Comparison of ENCODE assay signal across 12 mouse cellular contexts in the genomic region with DNA sequence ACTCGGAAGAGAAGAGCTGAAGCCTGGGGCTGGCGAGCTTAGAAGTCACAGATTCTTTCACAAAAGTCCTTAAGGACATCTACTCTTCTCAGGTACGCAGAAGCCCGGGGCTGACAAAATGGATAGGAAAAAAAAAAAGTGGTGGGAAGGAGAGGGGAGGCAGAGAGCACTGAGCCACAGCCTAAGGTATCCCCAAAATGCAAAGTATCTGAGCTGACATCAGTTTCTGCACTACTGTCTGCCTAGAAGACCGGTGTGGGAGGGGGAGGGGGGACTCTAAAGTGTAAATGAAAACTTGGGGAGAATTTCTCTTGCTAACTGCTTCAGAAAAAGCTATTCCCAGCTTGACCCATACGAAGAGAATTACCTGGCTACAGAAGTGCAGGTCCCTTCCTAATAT. TPM values are rescaled to one million over a fixed set of nuclear protein-coding genes. Genes with fewer than 3 reads are reported as not detected.
DNase-seq lines count a peak whose midpoint lies in the region; ATAC-seq and TF ChIP-seq lines count a peak whose summit lies in the region.
"Had no signal": no experiment of that assay in that cellular context is flagged by ENCODE, and none has a peak within 500 bp of the region (broad histone marks: within the 10 kb centered on the region; RNA-seq: fewer than 3 reads in every experiment).

No protein-coding gene starts in this region.

- no peak for TF ChIP-seq CTCF in hindbrain, postnatal 0 days (IDR thresholded peaks at IDR 0.05; ENCODE audit: low read depth)

- H3K9me3 ChIP-seq in kidney, embryonic 14.5 days (ENCODE audit: control insufficient read depth, low read length), result no peaks in the 10 kb centered on the region
- H3K9me3 ChIP-seq in embryonic facial prominence, embryonic 14.5 days (ENCODE audit: control insufficient read depth, low read length), result no peaks in the 10 kb centered on the region
- H3K9me3 ChIP-seq in hindbrain, postnatal 0 days (ENCODE audit: low read length), result no peaks in the 10 kb centered on the region
- H3K9me3 ChIP-seq in midbrain, embryonic 12.5 days, result no peaks in the 10 kb centered on the region
- H3K9me3 ChIP-seq: heart, embryonic 15.5 days had no signal

- no peak for DNase-seq in kidney, adult 18-20 months
- DNase-seq in embryonic facial prominence, embryonic 14.5 days (ENCODE audit: low spot score), result no peak
- no peak for DNase-seq in hindbrain, postnatal 0 days (ENCODE audit: low spot score)
- no peak for DNase-seq in thymus, postnatal 25 days
- no peak for DNase-seq in layer of hippocampus, postnatal 36 days
- DNase-seq: adrenal gland, postnatal 10 days; cerebellum, adult 11 months; kidney, adult 2 months had no signal

- peak overlapping the region; percentile 97; the same call in 1 of the 2 replicates for H3K9ac ChIP-seq in kidney, embryonic 14.5 days (ENCODE audit: low read depth, low read length)
- H3K9ac ChIP-seq in embryonic facial prominence, embryonic 14.5 days (ENCODE audit: low read depth, low read length), result 0 out of 2 replicates have a peak overlapping the region, but pooled peaks have one; percentile 15
- H3K9ac ChIP-seq in hindbrain, postnatal 0 days (replicated peaks; ENCODE audit: low read length), result no peak overlapping the region
- no peak overlapping the region for H3K9ac ChIP-seq in midbrain, embryonic 12.5 days (replicated peaks)
- H3K9ac ChIP-seq: heart, embryonic 15.5 days had no signal

- peaks cover 31% of the 10 kb centered on the region for H3K4me1 ChIP-seq in kidney, embryonic 14.5 days (ENCODE audit: control insufficient read depth, insufficient read depth, low read length)
- peaks cover 14% of the 10 kb centered on the region for H3K4me1 ChIP-seq in embryonic facial prominence, embryonic 14.5 days (ENCODE audit: control insufficient read depth, insufficient read depth, low read length)
- H3K4me1 ChIP-seq in hindbrain, postnatal 0 days (ENCODE audit: insufficient read depth, low read length), result peaks cover 8% of the 10 kb centered on the region; the same call in 1 of the 2 replicates
- peaks cover 34% of the 10 kb centered on the region for H3K4me1 ChIP-seq in midbrain, embryonic 12.5 days

- 64% methylated on average over 6 of the region's 6 CpGs for WGBS in kidney, embryonic 14.5 days
- 75% methylated on average over 6 of the region's 6 CpGs for WGBS in embryonic facial prominence, embryonic 14.5 days
- WGBS in hindbrain, postnatal 0 days, result 78% methylated on average over 6 of the region's 6 CpGs
- WGBS in midbrain, embryonic 12.5 days, result 86% methylated on average over 6 of the region's 6 CpGs

- no peaks in the 10 kb centered on the region for H3K27me3 ChIP-seq in kidney, embryonic 14.5 days (ENCODE audit: control insufficient read depth, insufficient read depth, low read length)
- H3K27me3 ChIP-seq in embryonic facial prominence, embryonic 14.5 days (replicated peaks; ENCODE audit: control insufficient read depth, insufficient read depth, low read length), result no peaks in the 10 kb centered on the region
- H3K27me3 ChIP-seq in hindbrain, postnatal 0 days (ENCODE audit: insufficient read depth, low read length), result no peaks in the 10 kb centered on the region
- H3K27me3 ChIP-seq in midbrain, embryonic 12.5 days, result no peaks in the 10 kb centered on the region
- H3K27me3 ChIP-seq: heart, embryonic 15.5 days had no signal

- H3K4me2 ChIP-seq in kidney, embryonic 14.5 days (replicated peaks; ENCODE audit: low read depth, low read length), result peak overlapping the region; percentile 88
- no peak overlapping the region for H3K4me2 ChIP-seq in embryonic facial prominence, embryonic 14.5 days (ENCODE audit: low read depth, low read length)
- H3K4me2 ChIP-seq in hindbrain, postnatal 0 days (ENCODE audit: low read depth, low read length), result peak overlapping the region; percentile 90
- peak overlapping the region; percentile 79 for H3K4me2 ChIP-seq in midbrain, embryonic 12.5 days (replicated peaks)

- no peak overlapping the region for H3K27ac ChIP-seq in kidney, embryonic 14.5 days (ENCODE audit: low read depth, low read length)
- H3K27ac ChIP-seq in embryonic facial prominence, embryonic 14.5 days (replicated peaks; ENCODE audit: low read depth, low read length), result no peak overlapping the region
- no peak overlapping the region for H3K27ac ChIP-seq in hindbrain, postnatal 0 days
- no peak overlapping the region for H3K27ac ChIP-seq in midbrain, embryonic 12.5 days (replicated peaks)
- H3K27ac ChIP-seq: heart, embryonic 15.5 days had no signal

- H3K4me3 ChIP-seq in kidney, embryonic 14.5 days (ENCODE audit: low read length), result peak overlapping the region; percentile 87
- H3K4me3 ChIP-seq in embryonic facial prominence, embryonic 14.5 days (ENCODE audit: low read depth, low read length), result no peak overlapping the region; the same call in 1 of the 2 replicates
- peak overlapping the region; percentile 86; the same call in 1 of the 2 replicates for H3K4me3 ChIP-seq in hindbrain, postnatal 0 days (ENCODE audit: low read length)
- peak overlapping the region; percentile 97; the same call in 1 of the 2 replicates for H3K4me3 ChIP-seq in midbrain, embryonic 12.5 days

- no peak for ATAC-seq in kidney, embryonic 14.5 days (ENCODE audit: low FRiP score, low TSS enrichment)
- no peak for ATAC-seq in embryonic facial prominence, embryonic 14.5 days (ENCODE audit: low read depth)
- no peak for ATAC-seq in hindbrain, postnatal 0 days
- ATAC-seq in midbrain, embryonic 12.5 days (ENCODE audit: low FRiP score, low read depth), result no peak
- ATAC-seq in erythroblast, adult 5-6 weeks (replicated peaks; ENCODE audit: low FRiP score, poor library complexity, severe bottlenecking), result no peak

- H3K36me3 ChIP-seq in kidney, embryonic 14.5 days (ENCODE audit: control insufficient read depth, insufficient read depth, low read length), result no peaks in the 10 kb centered on the region
- no peaks in the 10 kb centered on the region for H3K36me3 ChIP-seq in embryonic facial prominence, embryonic 14.5 days (ENCODE audit: control insufficient read depth, insufficient read depth, low read length)
- H3K36me3 ChIP-seq in hindbrain, postnatal 0 days (ENCODE audit: insufficient read depth, low read length), result no peaks in the 10 kb centered on the region
- no peaks in the 10 kb centered on the region for H3K36me3 ChIP-seq in midbrain, embryonic 12.5 days
- H3K36me3 ChIP-seq: heart, embryonic 15.5 days had no signal

RNA-seq across cellular contexts. Expression of a gene that starts 48.3 kb away (rescaled TPM):
- 33.4 and 35.1 TPM in 2 replicates for polyA plus RNA-seq in kidney, embryonic 14.5 days (2014; fragmentation: Nextera tagmentation; extraction: Ambion mirVana)
- polyA plus RNA-seq in embryonic facial prominence, embryonic 14.5 days (2014; fragmentation: Nextera tagmentation; extraction: Ambion mirVana), result 32.8 and 37.1 TPM in 2 replicates
- 23.8 and 37.2 TPM in 2 replicates for total RNA-seq in hindbrain, postnatal 0 days (2014; rRNA removed)
- 43.0 and 46.2 TPM in 2 replicates for polyA plus RNA-seq in hindbrain, postnatal 0 days (2015; fragmentation: Nextera tagmentation; extraction: Ambion mirVana)
- polyA plus RNA-seq in midbrain, embryonic 12.5 days (2016; fragmentation: Nextera tagmentation; extraction: Ambion mirVana), result 52.0 and 53.1 TPM in 2 replicates
- total RNA-seq in layer of hippocampus, postnatal 36 days (2021), result 10 to 100 TPM; 57.7 to 58.8 TPM
- total RNA-seq in erythroblast, adult 5-6 weeks (2015; ENCODE audit: low replicate concordance), result 5.9 and 8.5 TPM in 2 replicates
- total RNA-seq in erythroblast, adult 5-6 weeks (2017; ENCODE audit: low replicate concordance), result 4.8 and 6.3 TPM in 2 replicates

Comparison
In these comparisons a context has a peak if more than half of its experiments do, and no peak if none do; other contexts are left out.
1. H3K9ac ChIP-seq: peak in kidney, embryonic 14.5 days (single experiment) and embryonic facial prominence, embryonic 14.5 days (single experiment); none in hindbrain, postnatal 0 days (single experiment) and midbrain, embryonic 12.5 days (single experiment).